Mouse (Mus musculus): Measurements from ENCODE around the gene Map1lc3b.

DNA sequence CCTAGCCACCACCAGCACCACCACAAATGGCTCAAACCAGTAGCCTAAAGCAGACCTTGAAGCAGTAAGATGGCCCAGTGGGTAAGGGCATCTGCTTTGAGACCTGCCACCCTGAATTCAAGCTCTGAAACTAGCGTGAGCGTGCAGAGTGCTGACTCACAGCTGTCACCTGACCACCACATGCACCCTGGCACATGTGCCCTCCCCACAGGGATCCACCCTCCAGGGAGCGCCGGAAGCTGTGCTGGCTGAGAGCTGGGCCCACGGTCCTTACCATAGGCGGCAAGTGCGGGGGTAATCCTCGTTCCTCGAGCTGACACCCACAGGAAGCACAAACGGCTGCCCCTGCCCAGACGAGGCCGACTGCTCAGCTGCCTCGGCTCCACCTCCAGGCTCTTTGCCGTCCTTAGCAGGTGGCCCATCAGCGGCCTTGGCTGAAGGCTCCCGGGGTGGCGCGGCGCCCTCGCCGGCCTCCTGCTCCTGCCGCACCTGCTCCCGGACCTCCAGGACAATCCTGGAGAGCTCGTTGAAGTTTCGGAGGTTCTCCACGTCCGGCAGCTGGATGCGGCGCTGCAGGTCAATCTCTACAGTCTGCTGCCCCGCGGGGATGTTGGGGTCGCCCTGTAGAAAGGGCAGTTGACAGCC lies 36.2 kb upstream of the Map1lc3b start:
- TF ChIP-seq POLR2A (IDR thresholded peaks at IDR 0.05; ENCODE audit: control insufficient read depth, low read depth, low read length): no peak
- TF ChIP-seq CTCF (IDR thresholded peaks at IDR 0.05; ENCODE audit: control insufficient read depth, insufficient read depth, insufficient replicate concordance, low read depth, low read length): no peak

All from testis, adult 2 months (tissue).